Mouse (Mus musculus) E14TG2a.4 (cell line): ENCODE data around the gene Cd164l2.

Experiments used
- CTCF ChIP-seq: conservative IDR thresholded peaks from 2 replicates; pipeline ENCODE4 v1.5.1; 2014; ENCODE audit warnings: low read length
- NANOG ChIP-seq: IDR thresholded peaks from 2 replicates; pipeline ENCODE4 v1.6.1; 2014; ENCODE audit warnings: borderline replicate concordance, low read length, mixed read lengths

GRCm38 (mm10) chr4:133213268-133213590 lies 1.3 kb downstream of the Cd164l2 start:
- TF ChIP-seq CTCF (no peak), NANOG (no peak)
